In genomic region chr7:16046481-16047337, GRCm38 (mm10) we compare ENCODE assay signal across 8 mouse cellular contexts. TPM values are rescaled to one million over a fixed set of nuclear protein-coding genes. Genes with fewer than 3 reads are reported as not detected.
DNase-seq lines count a peak whose midpoint lies in the region; ATAC-seq and TF ChIP-seq lines count a peak whose summit lies in the region.

No protein-coding gene starts in this region.

- H3K4me3 ChIP-seq in ES-Bruce4 (ENCODE audit: low read depth, low read length) = peak overlapping the region; percentile 93
- peak overlapping the region; percentile 89 for H3K4me3 ChIP-seq in forebrain, embryonic 15.5 days
- H3K4me3 ChIP-seq in layer of hippocampus, adult 2 months = peak overlapping the region; percentile 63
- H3K4me3 ChIP-seq in lung, embryonic 14.5 days (ENCODE audit: low read depth, low read length) = peak overlapping the region; percentile 97
- peak overlapping the region; percentile 100 for H3K4me3 ChIP-seq in thymus, adult 2 months (ENCODE audit: control insufficient read depth, insufficient read depth, low read length)

- intact Hi-C loops in heart, postnatal 25 days (cut with DNase I) = loop anchor here (1.0 to 5.0 kb wide), 3 partner anchors 18 to 114 kb away; no protein-coding TSS in a partner anchor

- no peaks in the 10 kb centered on the region for H3K27me3 ChIP-seq in ES-Bruce4 (ENCODE audit: control insufficient read depth, insufficient read depth, low read length, poor library complexity, severe bottlenecking)
- no peaks in the 10 kb centered on the region for H3K27me3 ChIP-seq in forebrain, embryonic 15.5 days
- H3K27me3 ChIP-seq in lung, embryonic 14.5 days (ENCODE audit: insufficient read depth, low read length) = no peaks in the 10 kb centered on the region
- no peaks in the 10 kb centered on the region for H3K27me3 ChIP-seq in thymus, adult 2 months (ENCODE audit: control insufficient read depth, insufficient read depth, low read length)

- DNase-seq in cerebellum, adult 11-12 months = peak; percentile 87
- peak; percentile 76 for DNase-seq in heart, postnatal 25 days (ENCODE audit: low spot score)
- peak; percentile 65 to 68 for DNase-seq in layer of hippocampus, adult 2 months (ENCODE audit: low spot score in 2 of 2)
- peak; percentile 74 for DNase-seq in lung, embryonic 14.5 days
- peak; percentile 68 for DNase-seq in thymus, adult 2 months

- WGBS in forebrain, embryonic 15.5 days = under 1% methylated on average over 44 of the region's 46 CpGs
- under 1% methylated on average over 43 of the region's 46 CpGs for WGBS in lung, embryonic 14.5 days
- WGBS in thymus, adult 2 months = under 1% methylated on average over 44 of the region's 46 CpGs

- TF ChIP-seq CTCF in ES-Bruce4 (IDR thresholded peaks at IDR 0.05; ENCODE audit: low read depth, low read length) = no peak
- TF ChIP-seq CTCF in layer of hippocampus, adult 2 months (conservative IDR thresholded peaks at IDR 0.05) = no peak; the same call in 1 of the 2 replicates
- no peak for TF ChIP-seq CTCF in lung, embryonic 14.5 days (IDR thresholded peaks at IDR 0.05; ENCODE audit: low read depth)
- TF ChIP-seq CTCF in thymus, adult 2 months (IDR thresholded peaks at IDR 0.05; ENCODE audit: borderline replicate concordance, control insufficient read depth, extremely low read depth, insufficient read depth, low read length, poor library complexity) = no peak

- TF ChIP-seq POLR2A in ES-Bruce4 (IDR thresholded peaks at IDR 0.05; ENCODE audit: insufficient read depth, low read length) = no peak
- no peak; the same call in none of the 2 replicates for TF ChIP-seq POLR2A in thymus, adult 2 months (IDR thresholded peaks at IDR 0.05; ENCODE audit: control insufficient read depth, extremely low read depth, insufficient read depth, low read length, poor library complexity)

- H3K4me2 ChIP-seq in forebrain, embryonic 15.5 days (replicated peaks) = peak overlapping the region; percentile 75
- peak overlapping the region; percentile 80 for H3K4me2 ChIP-seq in lung, embryonic 14.5 days

- no peaks in the 10 kb centered on the region for H3K4me1 ChIP-seq in ES-Bruce4 (ENCODE audit: control insufficient read depth, insufficient read depth, low read length)
- peaks cover 59% of the 10 kb centered on the region for H3K4me1 ChIP-seq in forebrain, embryonic 15.5 days
- peaks cover 24% of the 10 kb centered on the region; the same call in 1 of the 2 replicates for H3K4me1 ChIP-seq in lung, embryonic 14.5 days (ENCODE audit: insufficient read depth)
- H3K4me1 ChIP-seq in thymus, adult 2 months (replicated peaks; ENCODE audit: control insufficient read depth, insufficient read depth, low read length) = peaks cover 40% of the 10 kb centered on the region

- no peaks in the 10 kb centered on the region for H3K9me3 ChIP-seq in ES-Bruce4 (replicated peaks; ENCODE audit: control insufficient read depth, insufficient read depth, low read length, poor library complexity, severe bottlenecking)
- H3K9me3 ChIP-seq in forebrain, embryonic 15.5 days = no peaks in the 10 kb centered on the region
- H3K9me3 ChIP-seq in lung, embryonic 14.5 days (ENCODE audit: low read depth, low read length) = no peaks in the 10 kb centered on the region

- no peak overlapping the region for H3K27ac ChIP-seq in ES-Bruce4 (ENCODE audit: insufficient read depth, low read length)
- peak overlapping the region; percentile 98 for H3K27ac ChIP-seq in forebrain, embryonic 15.5 days (replicated peaks)
- H3K27ac ChIP-seq in layer of hippocampus, adult 2 months = peak overlapping the region; percentile 99
- peak overlapping the region; percentile 97 for H3K27ac ChIP-seq in lung, embryonic 14.5 days (ENCODE audit: low read depth)
- H3K27ac ChIP-seq in thymus, adult 2 months (ENCODE audit: control insufficient read depth, insufficient read depth, low read length) = peak overlapping the region; percentile 99

- peak overlapping the region; percentile 91 for H3K9ac ChIP-seq in ES-Bruce4 (ENCODE audit: low read depth, poor library complexity, severe bottlenecking)
- peak overlapping the region; percentile 97 for H3K9ac ChIP-seq in forebrain, embryonic 15.5 days (replicated peaks)
- peak overlapping the region; percentile 99 for H3K9ac ChIP-seq in lung, embryonic 14.5 days

- no peaks in the 10 kb centered on the region for H3K36me3 ChIP-seq in ES-Bruce4 (ENCODE audit: control insufficient read depth, insufficient read depth, low read length, poor library complexity, severe bottlenecking)
- no peaks in the 10 kb centered on the region for H3K36me3 ChIP-seq in forebrain, embryonic 15.5 days
- peaks cover 13% of the 10 kb centered on the region for H3K36me3 ChIP-seq in lung, embryonic 14.5 days (ENCODE audit: insufficient read depth)
- H3K36me3 ChIP-seq in thymus, adult 2 months (ENCODE audit: control insufficient read depth, insufficient read depth, low read length) = no peaks in the 10 kb centered on the region

- ATAC-seq in forebrain, embryonic 15.5 days (replicated peaks) = peak; percentile 30
- ATAC-seq in lung, embryonic 14.5 days (ENCODE audit: insufficient read depth) = peak; percentile 20
- peak; percentile 47 for ATAC-seq in neutrophil, adult 5-6 weeks (ENCODE audit: extremely low read depth, insufficient number of reproducible peaks, low FRiP score, poor library complexity, severe bottlenecking)

- TF ChIP-seq EP300 in ES-Bruce4 (IDR thresholded peaks at IDR 0.05; ENCODE audit: insufficient read depth, low read depth, low read length) = no peak

RNA-seq across cellular contexts. Expression of gene Bicra, which starts 1.0 kb away (rescaled TPM):
- 10.2 and 21.9 TPM in 2 replicates for polyA plus RNA-seq in ES-Bruce4 (2011; ENCODE audit: insufficient read depth, insufficient read length, low read depth, missing spikeins)
- polyA plus RNA-seq in forebrain, embryonic 15.5 days (2015; fragmentation: Nextera tagmentation; extraction: Ambion mirVana) = 10.1 and 10.7 TPM in 2 replicates
- 1 to 10 TPM; 7.1 to 8.3 TPM for total RNA-seq in heart, postnatal 25 days (2021)
- 10 to 100 TPM; 20.8 to 22.8 TPM for total RNA-seq in layer of hippocampus, adult 2 months (2021)
- 8.7 and 9.6 TPM in 2 replicates for polyA plus RNA-seq in lung, embryonic 14.5 days (2014; fragmentation: Nextera tagmentation; extraction: Ambion mirVana)
- total RNA-seq in neutrophil, adult 5-6 weeks (2017) = 11.9 and 12.9 TPM in 2 replicates
- 57.0 and 78.5 TPM in 2 replicates for polyA plus RNA-seq in thymus, adult 2 months (2012; rRNA removed)

RNA-seq across cellular contexts. Expression of gene Zfp541, which starts 14.9 kb away (rescaled TPM):
- not detected in 2 replicates for polyA plus RNA-seq in ES-Bruce4 (2011; ENCODE audit: insufficient read depth, insufficient read length, low read depth, missing spikeins)
- 0.09 TPM in 1 of 2 replicates, not detected in the other for polyA plus RNA-seq in forebrain, embryonic 15.5 days (2015; fragmentation: Nextera tagmentation; extraction: Ambion mirVana)
- not detected for total RNA-seq in heart, postnatal 25 days (2021)
- 1 to 10 TPM in 1 of 2 experiments, under 1 TPM in 1; 0.59 to 1.1 TPM for total RNA-seq in layer of hippocampus, adult 2 months (2021)
- 0.16 TPM in 1 of 2 replicates, not detected in the other for polyA plus RNA-seq in lung, embryonic 14.5 days (2014; fragmentation: Nextera tagmentation; extraction: Ambion mirVana)
- 0.61 and 0.70 TPM in 2 replicates for total RNA-seq in neutrophil, adult 5-6 weeks (2017)
- polyA plus RNA-seq in thymus, adult 2 months (2012; rRNA removed) = 0.04 and 0.11 TPM in 2 replicates

RNA-seq across cellular contexts. Expression of gene Napa, which starts 51.5 kb away (rescaled TPM):
- polyA plus RNA-seq in ES-Bruce4 (2011; ENCODE audit: insufficient read depth, insufficient read length, low read depth, missing spikeins) = 105 and 107 TPM in 2 replicates
- 186 and 200 TPM in 2 replicates for polyA plus RNA-seq in forebrain, embryonic 15.5 days (2015; fragmentation: Nextera tagmentation; extraction: Ambion mirVana)
- 10 to 100 TPM; 82.8 to 83.3 TPM for total RNA-seq in heart, postnatal 25 days (2021)
- total RNA-seq in layer of hippocampus, adult 2 months (2021) = 100 to 1,000 TPM; 309 to 325 TPM
- polyA plus RNA-seq in lung, embryonic 14.5 days (2014; fragmentation: Nextera tagmentation; extraction: Ambion mirVana) = 168 and 176 TPM in 2 replicates
- 75.3 and 78.1 TPM in 2 replicates for total RNA-seq in neutrophil, adult 5-6 weeks (2017)
- polyA plus RNA-seq in thymus, adult 2 months (2012; rRNA removed) = 256 TPM in 2 replicates
